Mouse (Mus musculus) embryo, embryonic 11 days (tissue): ENCODE results near the gene Col27a1.

ENCODE experiments used
- DNase-seq: peaks from one replicate; pipeline ENCODE4 v3.0.0-alpha.2; 2015

Col27a1 gene

GRCm38 (mm10) chr4:63316076-63316746, 102.4 kb downstream of the Col27a1 start:
- DNase-seq = no peak

DNA sequence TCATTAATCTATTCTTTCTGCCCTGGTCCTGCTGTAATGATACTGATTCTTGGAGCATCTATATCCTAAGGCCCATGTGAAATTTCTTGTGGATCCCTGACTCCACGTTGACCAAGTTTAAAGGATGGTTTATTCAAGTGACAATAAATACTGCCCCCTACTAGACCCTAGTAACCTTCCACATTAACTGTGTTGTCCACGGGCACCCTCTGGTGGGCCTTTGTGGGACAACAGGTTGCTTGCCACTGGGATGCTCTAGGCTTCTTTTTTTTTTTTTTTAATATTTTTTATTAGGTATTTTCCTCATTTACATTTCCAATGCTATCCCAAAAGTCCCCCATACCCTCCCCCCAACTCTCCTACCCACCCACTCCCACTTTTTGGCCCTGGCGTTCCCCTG, 105.8 kb downstream of the Col27a1 start:
- peak; percentile 73 for DNase-seq

GRCm38 (mm10) chr4:63323275-63323815, 109.5 kb downstream of the Col27a1 start:
- no peak for DNase-seq

- DNase-seq = no peak
Measured at GRCm38 (mm10) chr4:63333403-63333802, 119.6 kb downstream of the Col27a1 start.

DNA sequence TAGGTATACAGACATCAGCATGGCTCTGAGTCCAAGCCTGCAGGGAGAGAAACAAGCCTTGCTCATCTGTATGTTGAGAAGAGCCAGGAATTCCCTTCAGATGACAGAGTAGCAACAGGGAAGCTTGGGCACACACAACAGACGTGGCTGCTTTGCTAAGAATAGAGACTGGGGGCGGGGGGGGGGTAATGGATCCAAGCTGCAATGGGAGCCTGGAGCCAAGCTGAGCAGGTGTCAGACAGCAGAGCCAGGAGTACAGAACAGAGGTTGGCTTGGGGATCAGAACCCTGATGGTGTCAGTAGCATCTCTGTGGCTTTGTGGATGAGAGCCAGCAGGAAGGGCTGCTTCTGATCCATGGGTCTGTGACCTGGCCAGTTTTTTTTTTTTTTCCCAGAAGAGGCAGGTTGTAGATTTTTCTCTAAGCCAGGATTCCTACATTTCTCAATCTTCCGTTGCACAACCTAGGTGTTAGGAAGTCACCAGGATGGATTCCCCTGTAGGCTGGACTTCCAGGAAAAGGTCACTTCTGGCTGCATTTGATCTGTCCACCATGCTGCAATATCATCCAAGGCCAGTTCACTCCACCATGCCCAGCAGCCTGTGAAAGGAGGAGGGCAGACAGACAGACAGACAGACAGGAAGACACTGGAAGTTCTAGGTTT, 124.7 kb downstream of the Col27a1 start:
- DNase-seq = no peak

- DNase-seq = no peak
Measured at GRCm38 (mm10) chr4:63342491-63342890, 128.7 kb downstream of the Col27a1 start.

DNA sequence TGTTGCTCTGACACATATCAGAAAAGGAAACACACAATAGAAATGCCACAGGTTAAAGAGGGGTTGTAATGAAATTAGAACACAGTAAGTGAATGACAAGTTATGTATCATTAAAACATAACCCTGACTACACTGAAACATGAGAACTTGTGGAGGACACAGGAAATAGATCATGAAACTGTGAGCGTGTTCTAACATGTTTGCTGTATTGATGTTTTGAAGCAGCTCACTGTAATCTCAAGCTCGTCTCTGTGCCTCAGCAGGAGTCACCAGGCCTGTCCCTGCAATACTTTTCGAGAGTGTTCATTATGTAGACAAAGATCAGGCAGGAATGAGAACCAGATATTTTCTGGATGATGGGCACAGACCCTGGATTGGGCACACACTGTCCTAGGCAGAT, 129.8 kb downstream of the Col27a1 start:
- DNase-seq = no peak

- DNase-seq = no peak
Measured at GRCm38 (mm10) chr4:63344295-63344694, 130.5 kb downstream of the Col27a1 start, which contains the start of gene Orm1. Gene Orm1, plus strand, starts transcription at chr4:63344560.

- DNase-seq = no peak
Measured at GRCm38 (mm10) chr4:63345261-63345660, 131.5 kb downstream of the Col27a1 start.

GRCm38 (mm10) chr4:63346659-63347058, 132.9 kb downstream of the Col27a1 start:
- DNase-seq = no peak

- no peak for DNase-seq
Measured at GRCm38 (mm10) chr4:63348524-63348923, 134.7 kb downstream of the Col27a1 start.

- DNase-seq = no peak
Measured at GRCm38 (mm10) chr4:63355877-63356665, 142.3 kb downstream of the Col27a1 start, which contains the start of gene Orm3. Gene Orm3, plus strand, starts transcription at chr4:63356162.

GRCm38 (mm10) chr4:63356981-63357570, 143.3 kb downstream of the Col27a1 start:
- no peak for DNase-seq

DNA sequence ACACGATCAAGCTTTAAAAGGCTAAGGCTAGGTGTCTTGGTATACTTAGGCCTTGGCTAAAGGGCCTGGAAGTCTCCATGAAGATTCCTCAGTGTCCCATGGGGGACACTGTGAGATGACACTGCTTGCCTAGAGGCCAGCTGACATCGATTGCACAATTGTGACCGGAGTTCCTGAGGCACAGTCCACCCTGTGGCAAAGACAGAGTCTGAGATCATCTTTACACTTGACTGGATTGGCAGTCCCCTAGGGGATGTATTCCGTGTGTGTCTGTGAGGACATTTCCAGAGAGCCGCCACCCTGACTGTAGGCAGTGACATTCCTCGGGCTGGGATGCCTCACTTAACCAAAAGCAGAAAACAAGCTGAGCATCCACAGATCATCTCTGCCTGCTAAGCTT, 146.1 kb downstream of the Col27a1 start:
- DNase-seq = no peak

- DNase-seq = no peak
Measured at GRCm38 (mm10) chr4:63362150-63362549, 148.3 kb downstream of the Col27a1 start, which contains the start of gene Orm2. Gene Orm2, plus strand, starts transcription at chr4:63362449.

GRCm38 (mm10) chr4:63368577-63368976, 154.8 kb downstream of the Col27a1 start:
- DNase-seq = peak; percentile 82

- DNase-seq = no peak
Measured at GRCm38 (mm10) chr4:63370897-63371296, 157.1 kb downstream of the Col27a1 start.

DNA sequence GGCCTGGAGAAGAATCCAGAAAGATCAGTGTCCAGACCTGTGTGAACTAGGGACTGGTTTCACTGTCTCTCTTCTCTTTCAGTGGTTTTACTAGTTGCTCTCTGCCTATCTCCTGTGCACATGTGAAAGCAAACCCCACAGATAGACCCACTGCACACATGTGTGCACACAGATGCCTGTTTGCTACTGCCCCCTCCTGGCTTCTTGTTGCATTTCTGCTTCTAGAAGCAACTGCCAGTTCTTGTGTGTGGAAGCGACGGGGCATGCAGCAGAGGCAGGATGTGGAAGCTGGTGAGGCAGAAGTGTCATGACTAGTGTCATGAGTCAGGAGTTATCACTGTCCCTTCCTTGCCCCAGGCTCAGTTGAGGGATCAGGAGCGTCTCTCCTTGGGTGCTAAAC, 158.1 kb downstream of the Col27a1 start:
- peak; percentile 59 for DNase-seq

DNA sequence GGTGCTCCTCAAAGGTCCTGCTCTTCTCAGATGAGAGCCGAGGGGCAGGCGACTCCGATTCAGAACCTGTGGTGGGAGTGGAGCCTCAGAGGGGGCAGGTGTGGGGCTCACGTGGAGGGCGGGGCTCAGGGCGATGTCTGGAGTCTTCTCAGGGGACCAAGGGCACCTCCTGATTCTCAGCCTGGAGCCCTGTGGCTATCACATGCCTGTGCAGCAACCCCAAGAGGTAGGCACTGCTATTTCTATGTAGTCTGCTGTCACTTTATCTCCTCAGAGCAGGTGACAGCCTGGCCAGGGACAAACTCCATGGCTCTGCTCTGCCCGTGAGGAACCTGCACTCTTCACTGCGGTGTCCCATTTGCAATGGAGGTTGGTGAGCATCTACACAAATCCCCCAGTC, 159.6 kb downstream of the Col27a1 start:
- no peak for DNase-seq

- no peak for DNase-seq
Measured at GRCm38 (mm10) chr4:63374331-63374730, 160.5 kb downstream of the Col27a1 start.

DNA sequence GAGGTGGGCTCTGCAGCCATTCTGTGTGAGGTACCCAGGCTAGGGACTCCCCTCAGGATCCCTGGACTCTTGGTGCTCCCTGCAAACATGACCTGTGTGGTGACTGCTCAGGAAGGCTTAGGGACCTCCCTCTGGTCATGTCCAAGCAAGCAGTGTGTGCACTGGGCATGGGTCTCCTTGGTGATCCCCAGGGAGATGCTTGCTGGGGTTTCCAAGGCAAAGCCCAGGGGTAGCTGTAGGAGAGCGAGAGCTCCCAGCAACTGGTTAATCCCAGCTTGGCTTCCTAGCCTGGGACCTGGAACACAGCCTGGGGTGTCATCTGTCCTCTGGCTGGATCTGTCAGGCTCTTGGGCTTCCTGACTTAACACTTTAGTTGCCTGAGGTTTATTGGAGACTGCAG, 161.6 kb downstream of the Col27a1 start:
- DNase-seq = no peak

DNA sequence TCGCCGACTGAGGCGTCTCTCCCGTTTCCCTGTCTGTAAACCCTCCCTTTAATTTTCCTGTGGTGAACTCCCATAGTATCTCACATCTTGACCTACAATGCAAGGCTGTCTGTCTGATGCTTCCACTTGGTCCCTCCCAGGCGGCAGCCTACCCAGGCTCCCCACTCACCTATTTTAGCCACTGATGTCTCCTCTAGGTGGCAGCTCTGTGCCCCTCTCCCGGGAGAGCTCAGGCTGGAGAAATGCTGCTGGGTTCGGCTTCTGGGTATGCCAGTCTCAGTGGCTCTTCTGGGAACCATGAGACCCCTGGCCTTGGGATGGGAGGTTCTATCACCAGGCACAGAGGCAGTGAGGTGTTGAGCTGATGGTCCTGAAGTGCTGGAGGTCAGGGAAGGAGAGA, 163.7 kb downstream of the Col27a1 start:
- DNase-seq = no peak
